Mouse (Mus musculus): ENCODE measurements around the gene Ang2.
"Not testable (repeated sequence)": the region's sequence is repeated elsewhere in the genome, so short reads cannot be mapped to it uniquely, and the experiment has no call there.

Gene Ang2

DNA sequence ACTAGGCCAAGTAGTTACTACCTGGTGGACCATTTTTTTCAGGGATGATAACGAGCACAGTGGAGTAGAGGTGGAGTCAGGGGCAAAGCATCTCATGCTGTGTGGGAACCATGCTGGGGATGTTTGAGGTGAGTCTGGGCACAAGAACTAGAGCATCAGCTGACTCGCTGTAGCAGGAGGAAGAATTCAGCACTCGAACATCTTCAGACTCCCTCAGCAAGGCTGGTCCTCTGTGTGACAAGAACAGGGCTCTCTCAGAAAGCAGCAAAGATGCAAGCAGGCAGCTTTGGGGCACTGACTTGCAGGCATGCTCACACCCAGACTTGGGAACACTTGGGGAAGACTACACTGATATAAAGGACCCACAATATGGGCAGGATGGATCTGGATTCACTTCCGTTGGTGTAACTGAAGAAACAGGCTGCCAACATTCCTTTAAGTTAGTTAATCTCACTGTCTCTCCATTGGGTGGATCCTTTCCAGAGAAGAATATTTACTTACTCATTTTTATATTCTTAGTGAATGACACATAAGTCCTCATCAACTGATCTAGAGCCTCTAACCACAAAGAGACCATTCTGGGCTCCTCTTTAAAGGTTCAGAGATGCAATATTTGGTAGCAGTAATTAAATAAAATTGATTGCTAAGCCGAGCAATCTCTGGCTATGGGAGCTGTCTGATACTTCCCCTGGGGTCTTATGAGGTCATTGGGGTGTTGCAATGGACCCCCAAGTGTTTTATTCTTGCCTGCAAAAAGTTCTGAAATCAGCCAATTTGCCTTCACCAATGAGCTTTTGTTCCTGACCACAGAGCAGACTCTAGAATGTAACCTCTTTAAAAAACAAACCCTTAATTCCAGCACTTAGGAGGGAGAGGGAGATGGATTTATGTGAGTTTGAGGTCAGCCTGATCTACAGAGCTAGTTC is at the start of gene Ang2:
Ang2 (minus strand) TSS at position 51 of the 926 bp plus-strand sequence.
- in situ Hi-C loops (cut with MboI, MseI), result no loop called here

GRCm38 (mm10) chr14:51247736-51248135 is 48.8 kb upstream of the Ang2 start:
- in situ Hi-C loops (cut with MboI, MseI), result loop anchor here (10.0 kb wide), 2 partner anchors 143 to 263 kb away; no protein-coding TSS in a partner anchor

- in situ Hi-C loops (cut with MboI, MseI), result loop anchor here (10.0 kb wide), 2 partner anchors 136 to 256 kb away; no protein-coding TSS in a partner anchor
Observed at GRCm38 (mm10) chr14:51240899-51241298, 42.0 kb upstream of the Ang2 start.

DNA sequence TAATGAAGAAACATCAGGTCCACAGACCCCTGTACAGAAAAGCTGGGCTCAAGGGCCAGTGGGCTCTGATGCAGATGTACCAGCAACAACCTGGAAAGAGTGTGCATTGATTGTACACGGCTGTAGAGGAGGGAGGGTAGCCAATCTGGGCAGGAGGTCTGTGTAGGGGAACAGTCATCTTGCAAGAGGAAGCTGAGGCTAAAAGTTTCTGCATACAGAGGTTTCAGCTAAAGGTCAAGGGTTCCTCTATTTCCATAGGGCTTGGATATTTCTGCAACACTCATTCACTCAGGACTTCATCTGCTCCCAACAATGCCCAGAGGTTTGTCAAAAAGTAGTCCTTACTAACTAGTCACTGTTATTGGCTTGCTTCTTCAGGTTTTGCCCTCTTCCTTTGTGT is 38.5 kb upstream of the Ang2 start:
- in situ Hi-C loops (cut with MboI, MseI), result not testable (repeated sequence)

GRCm38 (mm10) chr14:51229657-51230056 is 30.7 kb upstream of the Ang2 start:
- in situ Hi-C loops (cut with MboI, MseI), result not testable (repeated sequence)

- in situ Hi-C loops (cut with MboI, MseI), result not testable (repeated sequence)
Observed at GRCm38 (mm10) chr14:51220075-51220474, 21.1 kb upstream of the Ang2 start.

DNA sequence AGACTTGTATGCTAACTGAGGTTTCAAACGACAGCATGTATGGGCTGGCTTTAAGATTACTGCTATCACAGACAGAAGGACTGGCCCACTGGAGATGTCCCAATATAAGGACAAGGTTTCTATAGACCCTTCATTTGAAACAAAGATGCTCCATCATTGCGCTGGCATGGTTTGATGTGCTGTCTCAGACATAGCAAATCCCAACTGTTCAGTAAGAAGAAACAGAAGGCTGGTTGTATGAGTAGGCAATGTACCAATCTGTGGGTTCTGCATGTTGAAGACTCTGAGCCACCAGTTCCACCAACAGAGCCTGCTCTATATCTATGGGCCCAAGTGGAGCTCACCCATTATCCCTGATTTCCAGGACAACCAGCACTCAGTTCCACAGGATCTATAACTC is 4.2 kb upstream of the Ang2 start, which contains the start of gene Ear14:
Ear14 (plus strand) TSS at position 277 of the 400 bp plus-strand sequence.
- in situ Hi-C loops (cut with MboI, MseI), result no loop called here

- in situ Hi-C loops (cut with MboI, MseI), result no loop called here
Observed at GRCm38 (mm10) chr14:51200466-51200865, 1.5 kb upstream of the Ang2 start.

GRCm38 (mm10) chr14:51200054-51200453 is 1.1 kb upstream of the Ang2 start:
- in situ Hi-C loops (cut with MboI, MseI), result no loop called here

DNA sequence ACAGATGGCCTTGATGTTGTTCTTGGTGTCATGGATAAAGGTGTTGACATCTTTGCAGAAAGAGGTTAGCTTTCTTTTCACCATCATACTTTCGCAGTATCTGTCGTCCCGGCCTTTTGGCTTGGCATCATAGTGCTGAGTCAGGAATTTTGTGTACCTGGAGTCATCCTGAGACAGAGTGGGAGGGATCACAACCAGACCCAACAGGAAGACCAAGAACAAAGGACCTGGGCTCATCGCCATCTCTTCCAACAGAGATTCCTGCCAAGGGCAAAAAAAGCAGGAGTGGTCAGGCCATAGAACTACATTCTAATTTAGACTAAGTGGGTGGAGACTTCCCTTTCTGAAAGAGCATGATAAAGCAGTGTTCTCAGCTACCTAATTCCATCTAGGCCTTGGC is 3.3 kb downstream of the Ang2 start:
- in situ Hi-C loops (cut with MboI, MseI), result no loop called here

- in situ Hi-C loops (cut with MboI, MseI), result not testable (repeated sequence)
Observed at GRCm38 (mm10) chr14:51181051-51181450, 17.9 kb downstream of the Ang2 start.

GRCm38 (mm10) chr14:51173843-51174242 is 25.1 kb downstream of the Ang2 start:
- in situ Hi-C loops (cut with MboI, MseI), result no loop called here

- in situ Hi-C loops (cut with MboI, MseI), result not testable (repeated sequence)
Observed at GRCm38 (mm10) chr14:51172947-51173346, 26.0 kb downstream of the Ang2 start.

DNA sequence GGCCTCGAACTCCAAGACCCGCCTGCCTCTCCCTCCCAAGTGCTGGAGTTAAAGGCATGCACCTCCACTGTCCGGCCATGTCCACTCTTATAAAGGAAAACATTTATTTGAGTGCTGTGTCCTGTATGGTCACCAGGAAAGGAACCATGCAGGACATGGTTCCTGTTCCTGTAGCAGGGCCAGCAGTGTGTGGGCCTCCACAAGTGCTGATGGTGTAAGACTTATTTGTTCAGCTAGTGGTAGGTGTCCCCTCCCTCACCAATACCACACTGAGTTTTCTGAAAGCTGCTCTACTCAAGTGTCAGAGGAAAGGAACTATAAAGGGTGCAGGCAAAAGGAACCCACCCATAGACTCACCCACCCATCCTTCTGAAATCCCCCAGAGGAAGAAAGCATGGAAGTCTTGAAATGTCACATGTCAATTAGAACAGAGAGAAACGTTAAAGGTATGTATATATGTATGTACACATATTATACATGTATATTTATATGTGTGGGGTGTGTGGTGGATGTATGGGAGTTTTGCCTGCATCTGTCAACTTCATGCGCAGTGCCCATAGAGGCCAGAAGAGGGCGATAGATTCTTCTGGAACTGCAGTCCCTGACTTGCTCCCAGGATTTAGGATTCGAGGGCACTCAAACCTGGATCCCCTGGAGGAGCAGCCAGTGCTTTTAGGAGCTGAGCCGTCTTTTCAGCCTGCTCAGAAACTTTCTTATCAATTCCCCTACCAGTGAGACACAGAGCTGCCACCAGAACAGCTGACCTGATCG is 26.7 kb downstream of the Ang2 start:
- in situ Hi-C loops (cut with MboI, MseI), result not testable (repeated sequence)

GRCm38 (mm10) chr14:51166068-51166467 is 32.9 kb downstream of the Ang2 start:
- in situ Hi-C loops (cut with MboI, MseI), result no loop called here

DNA sequence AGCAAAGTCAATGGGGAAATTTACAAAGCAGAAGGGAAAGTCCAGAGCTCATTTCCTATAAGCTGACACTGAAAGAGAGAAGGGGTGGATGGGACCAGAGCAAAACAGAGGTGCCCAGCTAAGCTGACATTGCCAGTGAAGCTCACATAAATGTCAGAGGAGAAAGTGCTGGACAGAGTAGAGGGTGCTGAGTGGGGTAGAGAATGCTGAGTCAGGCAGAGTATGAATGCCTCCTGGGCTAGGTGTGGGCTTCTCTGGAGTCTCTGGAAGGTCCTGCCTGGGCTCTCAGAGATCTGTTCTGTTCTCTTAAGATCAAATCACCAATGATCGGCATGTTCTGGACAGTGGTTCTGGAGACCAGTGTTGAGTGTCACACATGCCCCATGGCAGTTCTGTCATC is 33.5 kb downstream of the Ang2 start:
- in situ Hi-C loops (cut with MboI, MseI), result no loop called here

DNA sequence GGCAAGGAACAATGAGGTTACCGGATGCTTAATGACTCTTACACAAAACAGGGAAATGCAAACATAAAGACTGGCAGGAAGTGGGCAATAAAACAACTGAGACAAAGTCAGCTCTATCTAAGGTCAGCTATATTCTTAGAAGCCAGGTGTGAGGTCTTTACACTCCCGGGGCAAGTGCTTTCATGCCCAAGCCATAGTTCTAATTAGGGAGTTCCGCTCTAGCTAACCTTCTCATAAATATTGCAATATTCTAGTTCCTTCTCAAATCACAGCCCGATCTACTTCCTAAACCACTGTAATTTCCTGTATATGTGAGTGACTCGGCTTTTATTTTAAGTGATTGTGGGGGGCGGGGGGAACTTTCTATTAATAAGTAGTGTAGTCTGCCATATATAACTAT is 35.6 kb downstream of the Ang2 start:
- in situ Hi-C loops (cut with MboI, MseI), result not testable (repeated sequence)

GRCm38 (mm10) chr14:51161976-51162375 is 37.0 kb downstream of the Ang2 start, which contains the start of gene Rnase2b:
Gene Rnase2b (plus strand): TSS chr14:51162260.
- in situ Hi-C loops (cut with MboI, MseI), result not testable (repeated sequence)

DNA sequence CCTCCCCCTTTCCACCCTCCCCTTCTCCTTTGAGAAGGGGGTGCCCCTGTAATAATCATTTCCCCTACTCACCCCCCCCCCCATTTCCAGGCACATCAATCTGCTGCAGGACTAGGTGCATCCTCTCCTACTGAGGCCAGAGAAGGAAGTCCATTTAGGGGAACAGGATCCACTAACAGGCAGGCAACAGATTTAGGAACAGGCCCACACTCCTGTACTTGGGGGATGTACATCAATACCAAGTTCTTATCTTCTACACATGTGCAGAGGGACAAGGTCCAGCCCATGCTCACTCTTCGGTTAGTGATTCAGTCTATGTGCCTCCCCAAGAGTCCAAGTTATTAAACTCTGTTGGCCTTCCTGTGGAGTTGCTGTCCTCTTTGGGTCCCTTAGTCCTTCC is 41.9 kb downstream of the Ang2 start:
- in situ Hi-C loops (cut with MboI, MseI), result no loop called here

DNA sequence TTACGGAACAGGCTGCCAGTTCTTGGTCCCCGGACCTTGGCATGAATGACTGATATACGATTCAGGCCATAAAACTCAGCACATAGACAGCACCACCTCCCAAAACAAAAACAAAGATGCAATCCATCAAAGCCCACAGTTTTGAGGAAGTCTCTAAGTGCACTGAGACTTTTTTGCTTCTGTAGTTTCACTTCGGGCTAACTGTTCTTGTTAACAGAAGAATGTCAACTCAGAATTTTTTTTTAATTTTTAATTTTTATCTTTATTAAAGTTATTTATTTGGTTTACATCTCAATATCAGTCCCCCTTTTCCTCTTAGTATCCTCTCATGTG is 42.2 kb downstream of the Ang2 start:
- in situ Hi-C loops (cut with MboI, MseI), result no loop called here

GRCm38 (mm10) chr14:51156056-51156735 is 42.8 kb downstream of the Ang2 start:
- in situ Hi-C loops (cut with MboI, MseI), result no loop called here
